Mouse (Mus musculus): ENCODE data around the gene Uqcrfs1. TPM values are rescaled to one million over a fixed set of nuclear protein-coding genes. Genes with fewer than 3 reads are reported as not detected.

The Uqcrfs1 gene
- total and polyA plus RNA-seq, 3 experiments, result 717 to 1,223 (median 1,072) TPM

GRCm38 (mm10) chr13:30523246-30523891 lies 21.8 kb downstream of the Uqcrfs1 start:
- H3K4me1 ChIP-seq (ENCODE audit: control insufficient read depth, insufficient read depth, low read length), result peaks cover 3% of the 10 kb centered on the region
- no peak overlapping the region for H3K4me3 ChIP-seq
- H3K79me2 ChIP-seq (replicated peaks; ENCODE audit: control insufficient read depth, insufficient read depth, low read length), result no peaks in the 10 kb centered on the region
- intact Hi-C loops (cut with DNase I), result no loop called here
- no peak for DNase-seq
- no peak for TF ChIP-seq CTCF (IDR thresholded peaks at IDR 0.05)
- no peak for TF ChIP-seq POLR2A (IDR thresholded peaks at IDR 0.05; ENCODE audit: insufficient read depth, low read depth, low read length)
- no peak for TF ChIP-seq EP300 (IDR thresholded peaks at IDR 0.05; ENCODE audit: insufficient read depth, low read depth, low read length)
- H3K36me3 ChIP-seq (ENCODE audit: control insufficient read depth, insufficient read depth, low read length), result peaks cover 2% of the 10 kb centered on the region
- 86% methylated on average over 5 of the region's 5 CpGs for WGBS
- H3K9ac ChIP-seq (ENCODE audit: low read depth, low read length), result no peak overlapping the region
- H3K27me3 ChIP-seq (ENCODE audit: control insufficient read depth, insufficient read depth, low read length), result no peaks in the 10 kb centered on the region
- H3K27ac ChIP-seq, result no peak overlapping the region

DNA sequence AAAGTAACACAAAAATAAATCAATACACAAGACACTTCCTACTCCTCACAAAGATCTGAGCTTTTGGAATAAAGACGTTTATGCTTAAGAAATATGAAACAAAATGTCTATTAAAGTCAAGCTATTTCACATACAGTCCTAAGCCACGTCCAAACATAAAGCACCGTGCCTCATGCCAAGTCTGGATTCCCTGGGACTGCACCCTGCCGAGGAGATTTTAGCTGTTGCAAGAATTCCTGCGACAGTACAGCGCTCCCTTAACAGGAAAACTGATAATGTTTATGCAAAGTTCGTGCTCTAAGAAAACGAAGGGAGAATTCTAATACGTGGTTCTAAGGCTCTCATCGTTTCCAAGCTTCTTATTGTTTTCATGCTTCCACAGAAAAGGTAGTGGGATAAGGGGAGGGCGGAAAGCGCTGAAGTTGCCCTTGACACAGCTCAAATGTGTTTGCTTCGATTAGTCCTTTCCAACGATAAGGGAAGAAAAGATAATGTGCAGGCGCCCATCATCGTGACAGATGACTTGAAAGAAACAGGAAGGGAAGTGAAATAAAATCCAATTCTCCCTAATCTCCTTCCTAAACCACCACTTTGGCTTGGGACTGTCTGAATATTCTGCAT lies 23.8 kb downstream of the Uqcrfs1 start:
- Histone ChIP-seq H3K9ac (ENCODE audit: low read depth, low read length) (no peak overlapping the region), H3K27ac (no peak overlapping the region), H3K79me2 (replicated peaks; ENCODE audit: control insufficient read depth, insufficient read depth, low read length) (no peaks in the 10 kb centered on the region), H3K36me3 (ENCODE audit: control insufficient read depth, insufficient read depth, low read length) (peaks cover 2% of the 10 kb centered on the region), H3K4me1 (ENCODE audit: control insufficient read depth, insufficient read depth, low read length) (peaks cover 3% of the 10 kb centered on the region), H3K27me3 (ENCODE audit: control insufficient read depth, insufficient read depth, low read length) (no peaks in the 10 kb centered on the region), H3K4me3 (no peak overlapping the region)
- TF ChIP-seq POLR2A (IDR thresholded peaks at IDR 0.05; ENCODE audit: insufficient read depth, low read depth, low read length), result no peak
- TF ChIP-seq CTCF (IDR thresholded peaks at IDR 0.05), result no peak
- no peak for TF ChIP-seq EP300 (IDR thresholded peaks at IDR 0.05; ENCODE audit: insufficient read depth, low read depth, low read length)
- WGBS, result 24% methylated on average over 16 of the region's 16 CpGs
- DNase-seq, result no peak
- intact Hi-C loops (cut with DNase I), result no loop called here

DNA sequence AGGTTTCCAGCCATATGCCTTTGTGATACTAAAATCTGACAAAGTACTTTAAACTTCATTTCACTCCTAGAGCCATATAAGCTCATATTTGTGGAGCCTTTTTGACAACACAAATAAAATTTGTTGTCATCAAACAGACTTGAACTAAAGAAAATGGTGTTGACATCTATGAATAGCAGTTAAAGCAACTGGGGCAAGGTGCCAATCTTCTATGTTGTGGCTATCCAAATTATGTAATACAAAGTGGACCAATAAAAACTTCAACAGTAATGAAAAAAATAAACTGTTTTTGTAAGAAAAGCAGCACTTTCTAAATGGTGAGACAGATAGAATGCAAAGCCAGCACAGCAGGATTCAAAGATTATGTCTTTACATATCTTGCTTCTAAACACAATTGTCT lies 27.0 kb downstream of the Uqcrfs1 start:
- H3K36me3 ChIP-seq (ENCODE audit: control insufficient read depth, insufficient read depth, low read length), result no peaks in the 10 kb centered on the region
- H3K4me1 ChIP-seq (ENCODE audit: control insufficient read depth, insufficient read depth, low read length), result peaks cover 2% of the 10 kb centered on the region; the same call in 1 of the 2 replicates
- no peaks in the 10 kb centered on the region for H3K79me2 ChIP-seq (replicated peaks; ENCODE audit: control insufficient read depth, insufficient read depth, low read length)
- DNase-seq, result no peak
- H3K9ac ChIP-seq (ENCODE audit: low read depth, low read length), result no peak overlapping the region
- intact Hi-C loops (cut with DNase I), result no loop called here
- H3K4me3 ChIP-seq, result no peak overlapping the region
- no peak for TF ChIP-seq POLR2A (IDR thresholded peaks at IDR 0.05; ENCODE audit: insufficient read depth, low read depth, low read length)
- TF ChIP-seq CTCF (IDR thresholded peaks at IDR 0.05), result no peak
- no peak for TF ChIP-seq EP300 (IDR thresholded peaks at IDR 0.05; ENCODE audit: insufficient read depth, low read depth, low read length)
- no peaks in the 10 kb centered on the region for H3K27me3 ChIP-seq (ENCODE audit: control insufficient read depth, insufficient read depth, low read length)
- no peak overlapping the region for H3K27ac ChIP-seq

GRCm38 (mm10) chr13:30507651-30508050 lies 37.5 kb downstream of the Uqcrfs1 start:
- Histone ChIP-seq H3K4me1 (ENCODE audit: control insufficient read depth, insufficient read depth, low read length) (no peaks in the 10 kb centered on the region), H3K27ac (no peak overlapping the region), H3K27me3 (ENCODE audit: control insufficient read depth, insufficient read depth, low read length) (no peaks in the 10 kb centered on the region), H3K79me2 (replicated peaks; ENCODE audit: control insufficient read depth, insufficient read depth, low read length) (no peaks in the 10 kb centered on the region), H3K36me3 (ENCODE audit: control insufficient read depth, insufficient read depth, low read length) (no peaks in the 10 kb centered on the region), H3K4me3 (no peak overlapping the region), H3K9ac (ENCODE audit: low read depth, low read length) (no peak overlapping the region)
- DNase-seq, result no peak
- 77% methylated on average over 4 of the region's 4 CpGs for WGBS
- TF ChIP-seq POLR2A (IDR thresholded peaks at IDR 0.05; ENCODE audit: insufficient read depth, low read depth, low read length), result no peak
- no peak for TF ChIP-seq CTCF (IDR thresholded peaks at IDR 0.05)
- no peak for TF ChIP-seq EP300 (IDR thresholded peaks at IDR 0.05; ENCODE audit: insufficient read depth, low read depth, low read length)
- intact Hi-C loops (cut with DNase I), result no loop called here

GRCm38 (mm10) chr13:30501860-30502395 lies 43.2 kb downstream of the Uqcrfs1 start:
- Histone ChIP-seq H3K9ac (ENCODE audit: low read depth, low read length) (no peak overlapping the region), H3K4me3 (no peak overlapping the region), H3K27ac (no peak overlapping the region), H3K27me3 (ENCODE audit: control insufficient read depth, insufficient read depth, low read length) (no peaks in the 10 kb centered on the region), H3K36me3 (ENCODE audit: control insufficient read depth, insufficient read depth, low read length) (no peaks in the 10 kb centered on the region), H3K4me1 (ENCODE audit: control insufficient read depth, insufficient read depth, low read length) (no peaks in the 10 kb centered on the region), H3K79me2 (replicated peaks; ENCODE audit: control insufficient read depth, insufficient read depth, low read length) (no peaks in the 10 kb centered on the region)
- WGBS, result 16% methylated on average over 7 of the region's 7 CpGs
- DNase-seq, result no peak
- no peak for TF ChIP-seq POLR2A (IDR thresholded peaks at IDR 0.05; ENCODE audit: insufficient read depth, low read depth, low read length)
- no peak for TF ChIP-seq EP300 (IDR thresholded peaks at IDR 0.05; ENCODE audit: insufficient read depth, low read depth, low read length)
- TF ChIP-seq CTCF (IDR thresholded peaks at IDR 0.05), result peak; percentile 93
- intact Hi-C loops (cut with DNase I), result loop anchor here (1.0 to 5.0 kb wide), 2 partner anchors 28 to 230 kb away; no protein-coding TSS in a partner anchor

Other genes with a start within 250 kb of the Uqcrfs1 start
- 10 to 100 TPM; 47.8 to 55.4 TPM for gene Agtr1a, start 208.9 kb downstream of the Uqcrfs1 start, total RNA-seq (2021)
- 50.6 and 69.4 TPM in 2 replicates for gene Agtr1a, start 208.9 kb downstream of the Uqcrfs1 start, polyA plus RNA-seq (2012; rRNA removed)
- 10 to 100 TPM; 18.6 to 21.2 TPM for gene Dusp22, start 114.6 kb upstream of the Uqcrfs1 start, total RNA-seq (2021)
- 14.7 and 24.0 TPM in 2 replicates for gene Dusp22, start 114.6 kb upstream of the Uqcrfs1 start, polyA plus RNA-seq (2012; rRNA removed)
- 1 to 10 TPM; 1.3 to 2.1 TPM for gene Irf4, start 203.9 kb upstream of the Uqcrfs1 start, total RNA-seq (2021)
- gene Irf4, start 203.9 kb upstream of the Uqcrfs1 start, polyA plus RNA-seq (2012; rRNA removed), result 0.91 and 0.92 TPM in 2 replicates